10 mouse cellular contexts compared by ENCODE assay signal in genomic region chr9:83560670-83561069, GRCm38 (mm10).
"Had no signal": no experiment of that assay in that cellular context is flagged by ENCODE, and none has a peak within 500 bp of the region (broad histone marks: within the 10 kb centered on the region; RNA-seq: fewer than 3 reads in every experiment).

No protein-coding gene starts in this region.

- DNase-seq: kidney, postnatal 36 days; liver; liver, embryonic 13.5 days; liver, postnatal 0 days; right cerebral cortex, postnatal 25 days; thymus, postnatal 36 days had no signal

- H3K27me3 ChIP-seq: limb, embryonic 12.5 days; liver, embryonic 13.5 days; midbrain, embryonic 13.5 days had no signal

- H3K9me3 ChIP-seq: limb, embryonic 12.5 days; liver, embryonic 13.5 days; midbrain, embryonic 13.5 days had no signal

- H3K9ac ChIP-seq: limb, embryonic 12.5 days; liver, embryonic 13.5 days; liver, postnatal 0 days; midbrain, embryonic 13.5 days had no signal

- ATAC-seq: liver, postnatal 0 days; midbrain, embryonic 13.5 days had no signal

- H3K4me2 ChIP-seq: limb, embryonic 12.5 days; liver, embryonic 13.5 days; midbrain, embryonic 13.5 days had no signal

- H3K36me3 ChIP-seq: limb, embryonic 12.5 days; liver, embryonic 13.5 days; midbrain, embryonic 13.5 days had no signal

- H3K4me3 ChIP-seq: layer of hippocampus, adult 2 months; limb, embryonic 12.5 days; liver, embryonic 13.5 days; midbrain, embryonic 13.5 days had no signal

- H3K27ac ChIP-seq: kidney, postnatal 0 days; layer of hippocampus, adult 2 months; limb, embryonic 12.5 days; liver, embryonic 13.5 days; midbrain, embryonic 13.5 days had no signal
